Mouse (Mus musculus) kidney, postnatal 0 days (tissue): ENCODE measurements around the gene Erp29. TPM values are rescaled to one million over a fixed set of nuclear protein-coding genes. Genes with fewer than 3 reads are reported as not detected.

ENCODE experiments used
- ATAC-seq: fragments of 200-750 bp; cut with Nextera tagmentation; replicated peaks from 2 replicates; pipeline ENCODE4 v1.8.0; 2017; ENCODE audit warnings: low read depth, moderate number of reproducible peaks, moderate TSS enrichment, moderate library complexity; ENCODE audit not compliant: low FRiP score
- DNase-seq: peaks from one replicate; pipeline ENCODE4 v3.0.0-alpha.2; 2016; ENCODE audit warnings: low spot score
- H3K27ac ChIP-seq: fragments of 300-500 bp; sonication (generic); 2 replicates; pipeline ENCODE4 v1.5.1; 2014; ENCODE audit warnings: mild to moderate bottlenecking
- H3K27me3 ChIP-seq: fragments of 300-500 bp; sonication (generic); 2 replicates; pipeline ENCODE4 v1.6.1; 2014; ENCODE audit warnings: low read length, mixed read lengths; ENCODE audit not compliant: insufficient read depth
- H3K36me3 ChIP-seq: fragments of 300-500 bp; sonication (generic); 2 replicates; pipeline ENCODE4 v1.6.1; 2014; ENCODE audit warnings: low read length, mixed read lengths; ENCODE audit not compliant: insufficient read depth
- H3K4me1 ChIP-seq: fragments of 300-500 bp; sonication (generic); replicated peaks from 2 replicates; pipeline ENCODE4 v1.6.1; 2014; ENCODE audit warnings: antibody characterized with exemption, low read length, mixed read lengths; ENCODE audit not compliant: insufficient read depth
- H3K4me2 ChIP-seq: fragments of 300-500 bp; sonication (generic); 2 replicates; pipeline ENCODE4 v1.6.1; 2014; ENCODE audit warnings: mild to moderate bottlenecking, low read length, moderate library complexity, mixed read lengths
- H3K4me3 ChIP-seq: fragments of 300-500 bp; sonication (generic); replicated peaks from 2 replicates; pipeline ENCODE4 v1.5.1; 2014; ENCODE audit warnings: low read depth, low read length
- H3K9ac ChIP-seq: fragments of 300-500 bp; sonication (generic); 2 replicates; pipeline ENCODE4 v1.6.1; 2014; ENCODE audit warnings: low read depth, low read length
- H3K9me3 ChIP-seq: fragments of 300-500 bp; sonication (generic); replicated peaks from 2 replicates; pipeline ENCODE4 v1.6.1; 2016; ENCODE audit warnings: low read length, inconsistent platforms, mixed read lengths
- CTCF ChIP-seq: IDR thresholded peaks from 2 replicates; pipeline ENCODE4 v1.5.1; 2016; ENCODE audit warnings: antibody characterized with exemption, low read depth, mild to moderate bottlenecking, moderate library complexity
- WGBS: fragments of 180-500 bp; shearing (Covaris S2); extraction: QIAGEN DNeasy Blood & Tissue Kit; methylation state at CpG from one replicate; pipeline ENCODE4 v1.1.7; 2014; 5-methylcytosine and 5-hydroxymethylcytosine counted together
- polyA plus RNA-seq: library from polyadenylated mRNA; unstranded; fragments of >200 nt; fragmentation: Nextera tagmentation; extraction: Ambion mirVana; gene quantifications from 2 replicates; pipeline ENCODE4 v1.2.1, GENCODE M21; 2015

Erp29 gene
- polyA plus RNA-seq, 1 experiment from 2014 or later: 190 TPM

DNA sequence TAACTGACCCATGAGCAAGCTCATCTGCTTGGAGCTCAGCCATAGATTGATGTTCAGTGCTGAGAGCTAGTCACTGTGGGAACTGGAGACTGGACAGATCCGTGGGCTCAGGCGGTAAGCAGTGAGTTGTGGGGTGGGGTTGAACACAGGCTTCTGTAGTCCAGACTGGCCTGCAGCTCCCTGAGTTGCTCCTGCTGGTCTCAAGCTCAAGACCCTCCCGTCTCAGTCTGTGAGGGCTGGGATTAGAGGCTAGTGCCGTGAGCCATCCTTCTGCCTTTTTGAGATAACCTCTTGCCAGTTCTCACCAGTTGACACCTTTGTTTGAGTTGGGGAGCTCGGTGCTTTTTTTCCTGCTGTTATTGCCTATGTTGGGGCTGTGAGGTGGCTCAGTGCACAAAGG lies 51.5 kb downstream of the Erp29 start:
- no peaks in the 10 kb centered on the region for H3K36me3 ChIP-seq
- H3K4me2 ChIP-seq: no peak overlapping the region
- WGBS: 83% methylated on average over 5 of the region's 5 CpGs
- no peak overlapping the region for H3K4me3 ChIP-seq
- DNase-seq: no peak
- H3K9ac ChIP-seq: no peak overlapping the region
- ATAC-seq: no peak
- no peak for TF ChIP-seq CTCF
- no peaks in the 10 kb centered on the region for H3K27me3 ChIP-seq
- no peak overlapping the region for H3K27ac ChIP-seq
- 0 out of 2 replicates have a peak, but pooled peaks cover 7% of the 10 kb centered on the region for H3K4me1 ChIP-seq
- no peaks in the 10 kb centered on the region for H3K9me3 ChIP-seq

DNA sequence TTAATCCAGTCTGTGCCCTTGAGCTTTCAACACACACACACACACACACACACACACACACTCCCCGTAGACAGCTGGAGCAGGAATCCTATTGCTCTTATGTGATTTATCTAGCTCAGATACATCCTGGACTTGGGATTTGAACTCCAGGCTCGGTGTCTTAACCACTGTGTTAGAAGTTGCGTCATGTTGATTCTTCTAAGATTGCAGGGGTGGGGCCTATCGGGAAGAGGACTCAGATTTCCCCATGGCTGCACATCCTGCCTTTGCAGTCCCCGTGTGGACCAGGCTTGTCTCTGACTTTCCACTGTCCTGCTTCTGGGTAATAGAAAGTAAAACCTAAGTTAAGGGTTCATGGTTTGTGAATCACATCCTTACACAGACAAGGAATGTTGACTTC lies 52.2 kb downstream of the Erp29 start:
- WGBS: 40% methylated on average over 5 of the region's 5 CpGs
- DNase-seq: peak; percentile 15

GRCm38 (mm10) chr5:121399540-121399939 lies 52.8 kb downstream of the Erp29 start:
- Histone ChIP-seq H3K36me3 (no peaks in the 10 kb centered on the region), H3K9ac (no peak overlapping the region), H3K4me2 (0 out of 2 replicates have a peak overlapping the region, but pooled peaks have one; percentile 99), H3K4me3 (no peak overlapping the region), H3K9me3 (no peaks in the 10 kb centered on the region), H3K4me1 (0 out of 2 replicates have a peak, but pooled peaks cover 7% of the 10 kb centered on the region), H3K27ac (no peak overlapping the region), H3K27me3 (no peaks in the 10 kb centered on the region)
- whole genome bisulfite sequencing: 83% methylated on average over 5 of the region's 5 CpGs
- ATAC-seq (no peak), DNase-seq (no peak)
- no peak for TF ChIP-seq CTCF

More for the DNA sequence above, 52.2 kb downstream of the Erp29 start:
- no peaks in the 10 kb centered on the region for H3K9me3 ChIP-seq
- H3K36me3 ChIP-seq: no peaks in the 10 kb centered on the region
- H3K27me3 ChIP-seq: no peaks in the 10 kb centered on the region
- ATAC-seq: no peak
- no peak overlapping the region for H3K9ac ChIP-seq
- no peak overlapping the region for H3K27ac ChIP-seq
- no peak for TF ChIP-seq CTCF
- no peak overlapping the region for H3K4me3 ChIP-seq
- no peak overlapping the region for H3K4me2 ChIP-seq
- 0 out of 2 replicates have a peak, but pooled peaks cover 7% of the 10 kb centered on the region for H3K4me1 ChIP-seq

- peak overlapping the region; percentile 89 for H3K9ac ChIP-seq
- H3K9me3 ChIP-seq: no peaks in the 10 kb centered on the region
- no peak for TF ChIP-seq CTCF
- 44% methylated on average over 9 of the region's 9 CpGs for WGBS
- no peak overlapping the region for H3K27ac ChIP-seq
- no peaks in the 10 kb centered on the region for H3K27me3 ChIP-seq
- H3K4me1 ChIP-seq: 0 out of 2 replicates have a peak, but pooled peaks cover 7% of the 10 kb centered on the region
- H3K4me2 ChIP-seq: peak overlapping the region; percentile 99
- no peaks in the 10 kb centered on the region for H3K36me3 ChIP-seq
- ATAC-seq: no peak
- DNase-seq: no peak
- peak overlapping the region; percentile 77 for H3K4me3 ChIP-seq
These were observed 53.3 kb downstream of the Erp29 start for GRCm38 (mm10) chr5:121398965-121399462.

GRCm38 (mm10) chr5:121398146-121398964 lies 54.0 kb downstream of the Erp29 start:
- 0 out of 2 replicates have a peak, but pooled peaks cover 7% of the 10 kb centered on the region for H3K4me1 ChIP-seq
- ATAC-seq (peak; percentile 73), DNase-seq (peak; percentile 23)
- H3K9me3 ChIP-seq: no peaks in the 10 kb centered on the region
- H3K36me3 ChIP-seq: no peaks in the 10 kb centered on the region
- H3K27ac ChIP-seq: peak overlapping the region; percentile 76
- peak overlapping the region; percentile 77 for H3K4me3 ChIP-seq
- H3K9ac ChIP-seq: peak overlapping the region; percentile 89
- WGBS: under 1% methylated on average over 67 of the region's 67 CpGs
- no peak for TF ChIP-seq CTCF
- peak overlapping the region; percentile 99 for H3K4me2 ChIP-seq
- no peaks in the 10 kb centered on the region for H3K27me3 ChIP-seq

GRCm38 (mm10) chr5:121397187-121398145 lies 54.8 kb downstream of the Erp29 start, which contains the start of gene Naa25:
Gene Naa25 (plus strand): TSS chr5:121397936.
- Histone ChIP-seq H3K9ac (peak within 1 kb of the TSS; percentile 89), H3K36me3 (no peaks in the 10 kb centered on the region), H3K4me3 (peak within 1 kb of the TSS; percentile 77), H3K27ac (peak within 1 kb of the TSS; percentile 90), H3K4me2 (peak within 1 kb of the TSS; percentile 99), H3K9me3 (no peaks in the 10 kb centered on the region), H3K27me3 (no peaks in the 10 kb centered on the region), H3K4me1 (0 out of 2 replicates have a peak, but pooled peaks cover 7% of the 10 kb centered on the region)
- DNase-seq (peak; percentile 99), ATAC-seq (peak; percentile 93)
- TF ChIP-seq CTCF: no peak
- 9% methylated on average over 53 of the region's 53 CpGs for WGBS
